Mouse (Mus musculus) G1E (cell line): ENCODE data around the gene Olfr653. TPM values are rescaled to one million over a fixed set of nuclear protein-coding genes. Genes with fewer than 3 reads are reported as not detected.

ENCODE experiments used
- ATAC-seq: 2 replicates; pipeline ENCODE4 v1.8.0; 2016; ENCODE audit warnings: mild to moderate bottlenecking; ENCODE audit not compliant: insufficient number of reproducible peaks, poor library complexity, low FRiP score, severe bottlenecking; ENCODE audit errors: extremely low read depth
- DNase-seq: peaks from one replicate; pipeline ENCODE4 v3.0.0; 2012; ENCODE audit warnings: low spot score
- H3K27me3 ChIP-seq: 2 replicates; pipeline ENCODE4 v1.6.1; 2012; ENCODE audit warnings: mild to moderate bottlenecking, low read length, inconsistent platforms; ENCODE audit not compliant: insufficient read depth
- H3K36me3 ChIP-seq: replicated peaks from 2 replicates; pipeline ENCODE3; 2012; ENCODE audit warnings: mild to moderate bottlenecking, inconsistent platforms
- H3K4me1 ChIP-seq: 2 replicates; pipeline ENCODE4 v1.6.1; 2012; ENCODE audit warnings: low read depth, low read length, inconsistent platforms, mixed read lengths; ENCODE audit not compliant: insufficient read depth
- H3K4me3 ChIP-seq: 2 replicates; pipeline ENCODE4 v1.5.1; 2012; ENCODE audit warnings: low read depth, mild to moderate bottlenecking, inconsistent platforms, low read length, moderate library complexity, mixed read lengths
- H3K9me3 ChIP-seq: replicated peaks from 2 replicates; pipeline ENCODE4 v1.6.1; 2012; ENCODE audit warnings: inconsistent platforms
- CTCF ChIP-seq: IDR thresholded peaks from 2 replicates; pipeline ENCODE4 v1.5.1; 2012; ENCODE audit warnings: low read depth, low read length, inconsistent platforms, mixed read lengths
- GATA1 ChIP-seq: IDR thresholded peaks from 2 replicates; pipeline ENCODE4 v1.6.1; 2012; ENCODE audit warnings: borderline replicate concordance, low read length, inconsistent platforms, mixed read lengths
- GATA2 ChIP-seq: IDR thresholded peaks from 2 replicates; pipeline ENCODE4 v1.6.1; 2012; ENCODE audit warnings: low read depth, low read length, inconsistent platforms, borderline replicate concordance
- POLR2AphosphoS5 ChIP-seq: IDR thresholded peaks from 2 replicates; pipeline ENCODE4 v1.6.1; 2012; ENCODE audit warnings: low read depth, low read length, inconsistent platforms; ENCODE audit not compliant: insufficient replicate concordance
- TAL1 ChIP-seq: conservative IDR thresholded peaks from 2 replicates; pipeline ENCODE4 v1.6.1; 2012; ENCODE audit warnings: low read depth, low read length, inconsistent platforms, mixed read lengths
- polyA plus RNA-seq: library from polyadenylated mRNA; stranded (reverse); fragments of >175 nt; gene quantifications from 2 replicates; pipeline ENCODE4 v1.2.3, GENCODE M21; 2012
- total RNA-seq, 2 experiments: library from RNA; stranded (forward) in 1 of 2; stranded (reverse) in 1 of 2; fragments of 200-1000 nt in 1 of 2; fragments of >200 nt in 1 of 2; fragmentation: Nextera tagmentation in 1 of 2; gene quantifications; 2 replicates each; pipeline ENCODE4 v1.2.3; 2014 to 2017

The Olfr653 gene
- total RNA-seq (2014; fragmentation: Nextera tagmentation) = not detected in 2 replicates
- 0.05 and 0.12 TPM in 2 replicates for total RNA-seq (2017)
- not detected in 2 replicates for polyA plus RNA-seq

DNA sequence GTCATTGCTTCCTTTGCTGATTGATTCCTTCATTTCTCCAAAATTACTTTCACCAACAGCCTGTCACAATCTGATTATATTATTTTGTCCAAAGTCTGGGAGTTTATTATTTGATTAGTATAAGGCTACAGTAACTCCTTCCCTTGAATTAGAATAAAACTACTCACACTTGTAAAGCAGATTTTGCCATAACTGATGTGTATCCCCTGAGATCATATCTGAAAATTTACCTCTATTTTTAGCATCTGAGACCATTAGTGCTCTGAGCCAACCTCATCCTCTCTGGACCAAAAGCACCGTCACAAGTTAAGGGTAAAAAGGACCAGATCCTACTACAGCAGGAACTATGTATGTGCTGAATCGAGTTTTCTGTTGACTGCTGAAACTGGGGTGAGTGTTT is at the start of gene Olfr653:
Olfr653 (plus strand) TSS at position 301 of the 400 bp plus-strand sequence.
- H3K9me3 ChIP-seq = no peaks in the 10 kb centered on the region
- no peak for ATAC-seq
- no peaks in the 10 kb centered on the region for H3K4me1 ChIP-seq
- no peaks in the 10 kb centered on the region for H3K36me3 ChIP-seq
- H3K27me3 ChIP-seq = no peaks in the 10 kb centered on the region
- no peak within 1 kb of the TSS for H3K4me3 ChIP-seq
- no peak for TF ChIP-seq TAL1
- TF ChIP-seq GATA1 = no peak
- TF ChIP-seq CTCF = no peak
- TF ChIP-seq POLR2AphosphoS5 = no peak
- no peak for TF ChIP-seq GATA2
- no peak for DNase-seq

DNA sequence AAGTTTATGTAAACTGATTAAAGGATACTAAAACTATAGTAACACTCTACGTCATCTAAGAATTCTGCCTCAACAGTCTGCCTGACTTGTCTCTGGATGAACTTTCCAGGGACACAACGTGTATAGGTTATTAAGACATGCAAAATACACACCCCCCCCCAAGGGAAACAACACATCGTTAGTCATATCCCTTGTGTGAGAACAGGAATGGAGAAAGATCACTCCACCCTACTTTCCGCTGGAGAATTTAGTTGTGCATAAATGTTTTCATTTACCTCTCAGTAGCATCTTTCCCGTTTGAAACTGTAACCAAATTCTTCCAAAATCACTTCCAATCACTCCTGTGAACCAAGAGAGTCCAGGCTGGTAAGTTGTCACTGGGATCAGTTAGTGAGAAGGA is 27.3 kb upstream of the Olfr653 start, which contains the start of gene Olfr651:
Olfr651 (plus strand) TSS at position 301 of the 400 bp plus-strand sequence.
- no peak within 1 kb of the TSS for H3K4me3 ChIP-seq
- no peak for TF ChIP-seq GATA1
- TF ChIP-seq POLR2AphosphoS5 = no peak
- no peak for TF ChIP-seq GATA2
- no peak for TF ChIP-seq CTCF
- TF ChIP-seq TAL1 = no peak
- ATAC-seq (no peak), DNase-seq (no peak)
- no peaks in the 10 kb centered on the region for H3K4me1 ChIP-seq
- no peaks in the 10 kb centered on the region for H3K36me3 ChIP-seq
- H3K9me3 ChIP-seq = no peaks in the 10 kb centered on the region
- H3K27me3 ChIP-seq = no peaks in the 10 kb centered on the region

DNA sequence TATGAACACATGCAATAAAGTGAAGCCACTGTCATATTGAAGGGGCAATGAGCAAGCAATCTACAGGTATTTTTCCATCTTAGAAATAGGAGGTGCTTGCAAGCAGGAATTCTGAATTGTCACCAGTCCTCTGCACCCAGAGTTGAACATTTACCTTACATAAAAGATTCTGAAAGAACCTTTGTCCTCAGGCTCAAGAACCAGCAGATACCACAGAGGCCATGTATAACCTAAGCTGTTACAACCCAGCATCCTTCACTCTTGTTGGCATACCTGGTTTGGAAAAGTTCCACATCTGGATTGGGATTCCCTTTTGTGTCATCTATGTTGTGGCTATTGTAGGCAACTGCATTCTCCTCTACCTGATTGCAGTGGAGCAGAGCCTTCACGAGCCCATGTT is 24.4 kb upstream of the Olfr653 start:
- TF ChIP-seq GATA1 (no peak), TAL1 (no peak), CTCF (no peak), GATA2 (no peak), POLR2AphosphoS5 (no peak)
- no peak for DNase-seq
- no peaks in the 10 kb centered on the region for H3K27me3 ChIP-seq
- no peaks in the 10 kb centered on the region for H3K9me3 ChIP-seq
- no peak overlapping the region for H3K4me3 ChIP-seq
- H3K4me1 ChIP-seq = no peaks in the 10 kb centered on the region
- ATAC-seq = no peak
- H3K36me3 ChIP-seq = no peaks in the 10 kb centered on the region

DNA sequence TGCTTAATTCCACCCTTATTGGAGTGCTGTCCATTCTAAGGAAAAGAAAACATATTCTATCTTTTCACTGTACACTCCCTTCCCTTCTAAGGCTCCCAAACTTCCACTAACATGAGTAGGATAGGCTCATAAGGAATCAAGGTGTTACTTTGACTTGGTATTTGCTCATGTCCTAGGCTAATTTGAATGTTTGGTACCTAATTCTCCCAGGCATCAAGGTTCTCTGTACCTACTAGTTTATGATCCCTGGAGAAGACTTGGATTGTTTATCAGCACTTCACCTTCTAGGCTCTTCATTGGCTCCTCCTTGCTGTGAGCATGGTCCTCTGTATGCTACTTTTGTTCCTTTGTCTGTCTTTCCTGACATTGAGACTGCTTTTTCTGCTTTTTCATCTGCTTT is 16.5 kb upstream of the Olfr653 start, which contains the start of gene Olfr652:
Olfr652 (plus strand) TSS at position 301 of the 400 bp plus-strand sequence.
- H3K9me3 ChIP-seq = no peaks in the 10 kb centered on the region
- TF ChIP-seq TAL1 = no peak
- no peak for TF ChIP-seq GATA1
- no peak for TF ChIP-seq POLR2AphosphoS5
- no peak for TF ChIP-seq GATA2
- TF ChIP-seq CTCF = no peak
- DNase-seq (no peak), ATAC-seq (no peak)
- no peak within 1 kb of the TSS for H3K4me3 ChIP-seq
- H3K27me3 ChIP-seq = no peaks in the 10 kb centered on the region
- no peaks in the 10 kb centered on the region for H3K36me3 ChIP-seq
- no peaks in the 10 kb centered on the region for H3K4me1 ChIP-seq

DNA sequence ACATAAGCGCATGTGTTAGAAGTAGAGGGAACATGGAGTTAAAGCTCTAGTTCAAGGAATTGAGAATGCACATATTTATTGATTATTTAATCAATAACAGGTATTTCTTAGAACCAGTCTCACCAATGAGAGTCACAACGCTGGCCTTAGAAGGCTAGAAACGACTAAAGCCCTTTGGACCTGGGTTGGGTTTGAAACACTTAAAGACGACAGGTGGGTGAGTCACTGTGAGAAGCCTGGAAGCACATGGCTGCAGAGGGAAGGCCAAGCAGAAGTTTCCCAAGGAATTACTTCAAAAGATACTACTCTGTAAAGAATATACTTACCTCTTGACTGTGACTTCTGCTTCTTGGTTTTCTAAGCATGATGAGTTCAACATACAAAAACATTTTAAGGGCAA is 3.7 kb downstream of the Olfr653 start:
- DNase-seq = no peak
- no peaks in the 10 kb centered on the region for H3K4me1 ChIP-seq
- ATAC-seq = no peak
- no peak for TF ChIP-seq POLR2AphosphoS5
- TF ChIP-seq CTCF = no peak
- no peaks in the 10 kb centered on the region for H3K9me3 ChIP-seq
- H3K36me3 ChIP-seq = no peaks in the 10 kb centered on the region
- no peak overlapping the region for H3K4me3 ChIP-seq
- no peaks in the 10 kb centered on the region for H3K27me3 ChIP-seq

DNA sequence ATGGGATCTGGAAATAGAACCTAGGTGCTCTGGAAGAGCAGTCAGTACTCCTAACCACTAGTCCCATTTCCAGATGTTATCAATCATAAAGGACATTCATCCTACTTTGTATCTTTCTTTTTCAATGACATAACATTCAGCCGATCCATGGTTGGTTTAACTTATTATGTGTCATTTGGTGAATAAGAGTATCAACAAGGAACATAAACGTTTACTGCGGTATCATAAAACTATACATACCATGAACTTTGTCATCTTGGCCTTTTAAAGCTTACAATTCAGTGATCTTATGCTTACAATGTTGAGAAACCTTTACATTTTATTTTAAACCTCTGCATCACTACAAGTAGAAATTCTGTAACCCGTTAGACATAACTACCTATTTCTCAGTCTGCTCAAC is 4.3 kb downstream of the Olfr653 start:
- no peak for ATAC-seq

DNA sequence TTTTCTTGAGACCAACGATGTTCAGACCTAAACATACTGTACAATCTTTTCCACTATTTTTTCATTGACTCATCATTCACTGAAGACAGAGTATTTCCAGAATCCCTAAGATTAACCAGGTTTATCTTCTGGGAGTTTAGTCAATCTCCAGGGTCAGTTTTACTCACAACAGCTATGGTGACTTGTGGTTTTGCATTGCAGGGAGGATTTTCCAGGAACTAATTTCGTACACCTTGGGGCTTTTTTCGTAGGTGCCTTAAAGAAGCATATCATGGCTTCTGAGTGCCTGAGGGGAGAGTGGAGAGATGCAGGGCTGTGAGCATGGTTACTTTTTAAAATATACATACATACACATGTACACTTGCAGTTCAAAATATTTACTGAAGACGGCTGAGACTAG is 9.6 kb downstream of the Olfr653 start, which contains the start of gene Olfr654:
Olfr654 (plus strand) TSS at position 301 of the 400 bp plus-strand sequence.
- Histone ChIP-seq H3K9me3 (no peaks in the 10 kb centered on the region), H3K4me3 (no peak within 1 kb of the TSS), H3K36me3 (no peaks in the 10 kb centered on the region), H3K4me1 (no peaks in the 10 kb centered on the region), H3K27me3 (peaks cover 3% of the 10 kb centered on the region; the same call in 1 of the 2 replicates)
- TF ChIP-seq GATA2 (no peak), CTCF (no peak), GATA1 (no peak), TAL1 (no peak), POLR2AphosphoS5 (no peak)
- DNase-seq (no peak), ATAC-seq (no peak)

More for the DNA sequence above, 4.3 kb downstream of the Olfr653 start:
- H3K27me3 ChIP-seq = no peaks in the 10 kb centered on the region
- TF ChIP-seq GATA2 = no peak
- no peak for TF ChIP-seq CTCF
- TF ChIP-seq POLR2AphosphoS5 = no peak
- TF ChIP-seq GATA1 = no peak
- TF ChIP-seq TAL1 = no peak
- H3K4me1 ChIP-seq = no peaks in the 10 kb centered on the region
- no peaks in the 10 kb centered on the region for H3K36me3 ChIP-seq
- DNase-seq = no peak
- no peak overlapping the region for H3K4me3 ChIP-seq
- H3K9me3 ChIP-seq = no peaks in the 10 kb centered on the region
